Mouse (Mus musculus) T-helper 2 cell (primary cell): ENCODE measurements around the gene Dhx9.
"Not testable (repeated sequence)": the region's sequence is repeated elsewhere in the genome, so short reads cannot be mapped to it uniquely, and the experiment has no call there.

Experiments used
- in situ Hi-C: fragments of 300-600 bp; cut with MboI, MseI; formaldehyde crosslinking; loops from one replicate; pipeline ENCODE4 v1.15.1; 2025; ENCODE audit warnings: high pct_unique_total_duplicates

Gene Dhx9

GRCm38 (mm10) chr1:153487500-153487879, at the start of gene Dhx9:
Dhx9 (minus strand) TSS chr1:153487660.
- in situ Hi-C loops = no loop called here

GRCm38 (mm10) chr1:153535611-153536010, 48.2 kb upstream of the Dhx9 start:
- in situ Hi-C loops = no loop called here

DNA sequence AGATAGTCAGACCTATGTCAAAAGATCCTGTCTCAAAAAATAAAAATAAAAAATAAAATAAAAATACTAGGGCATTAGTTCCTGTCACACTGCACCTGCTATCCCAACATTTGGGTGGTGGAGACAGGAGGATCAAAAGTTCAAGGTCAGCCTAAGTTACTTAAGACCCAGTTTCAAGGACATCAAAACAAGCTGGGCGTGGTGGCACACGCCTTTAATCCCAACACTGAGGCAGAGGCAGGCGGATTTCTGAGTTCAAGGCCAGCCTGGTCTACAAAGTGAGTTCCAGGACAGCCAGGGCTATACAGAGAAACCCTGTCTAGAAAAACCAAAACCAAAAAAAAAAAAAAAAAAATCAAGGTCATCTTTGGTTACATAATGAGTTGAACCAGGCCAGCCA, 45.4 kb upstream of the Dhx9 start:
- in situ Hi-C loops = not testable (repeated sequence)

GRCm38 (mm10) chr1:153532234-153532841, 44.9 kb upstream of the Dhx9 start:
- in situ Hi-C loops = no loop called here

GRCm38 (mm10) chr1:153531677-153532233, 44.3 kb upstream of the Dhx9 start:
- in situ Hi-C loops = no loop called here

GRCm38 (mm10) chr1:153522116-153522515, 34.7 kb upstream of the Dhx9 start:
- in situ Hi-C loops = no loop called here

- in situ Hi-C loops = no loop called here
Observed at GRCm38 (mm10) chr1:153515368-153515767, 27.9 kb upstream of the Dhx9 start.

DNA sequence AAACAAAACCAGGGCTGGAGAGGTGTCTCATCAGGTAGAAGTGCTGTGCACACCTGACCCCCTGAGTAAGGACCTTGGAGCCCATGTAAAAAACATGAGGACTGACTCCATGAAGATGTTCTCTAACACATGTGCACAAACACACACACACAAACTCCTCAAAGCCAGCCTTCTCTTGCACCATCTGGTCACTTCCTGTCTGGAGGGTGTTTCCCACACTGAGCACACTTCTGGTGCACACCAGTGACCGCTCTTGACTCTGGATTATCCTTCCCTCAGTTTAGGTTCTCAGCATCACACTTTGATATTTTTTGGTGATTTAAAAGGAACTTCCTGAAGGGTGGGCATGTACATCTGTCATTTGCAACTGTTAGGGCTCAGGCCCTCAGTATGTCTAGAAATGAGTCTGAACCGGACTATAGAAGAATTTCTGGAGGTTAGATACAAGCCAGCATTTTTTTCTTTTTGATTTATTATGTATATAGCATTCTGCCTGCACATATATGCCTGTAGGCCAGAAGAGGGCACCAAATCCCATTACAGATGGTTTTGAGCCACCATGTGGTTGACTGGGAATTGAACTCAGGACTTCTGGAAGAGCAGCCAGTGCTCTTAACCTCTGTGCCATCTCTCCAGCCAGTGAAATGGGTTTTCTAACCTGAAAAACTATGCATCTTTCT, 23.0 kb upstream of the Dhx9 start:
- in situ Hi-C loops = no loop called here

GRCm38 (mm10) chr1:153509569-153509968, 22.1 kb upstream of the Dhx9 start:
- in situ Hi-C loops = not testable (repeated sequence)

DNA sequence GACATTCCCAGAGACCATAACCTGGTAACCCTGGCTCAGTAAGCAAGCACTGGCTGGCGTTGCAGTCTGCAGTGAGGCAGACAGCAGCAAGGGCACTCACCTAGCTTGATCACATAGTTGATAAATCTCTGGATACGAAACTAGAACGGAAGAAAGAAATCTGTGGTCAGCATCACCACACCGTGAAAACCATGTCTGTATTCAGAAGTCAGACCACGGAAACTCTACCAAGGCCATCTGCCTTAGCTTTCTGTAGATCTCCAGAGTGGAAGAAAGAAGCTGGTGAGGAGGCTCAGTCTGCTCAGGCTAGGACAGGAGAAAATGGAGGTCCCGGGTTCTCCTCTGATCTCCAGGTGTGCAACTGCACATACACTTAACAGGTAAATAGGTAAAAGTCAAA, 21.6 kb upstream of the Dhx9 start:
- in situ Hi-C loops = no loop called here

DNA sequence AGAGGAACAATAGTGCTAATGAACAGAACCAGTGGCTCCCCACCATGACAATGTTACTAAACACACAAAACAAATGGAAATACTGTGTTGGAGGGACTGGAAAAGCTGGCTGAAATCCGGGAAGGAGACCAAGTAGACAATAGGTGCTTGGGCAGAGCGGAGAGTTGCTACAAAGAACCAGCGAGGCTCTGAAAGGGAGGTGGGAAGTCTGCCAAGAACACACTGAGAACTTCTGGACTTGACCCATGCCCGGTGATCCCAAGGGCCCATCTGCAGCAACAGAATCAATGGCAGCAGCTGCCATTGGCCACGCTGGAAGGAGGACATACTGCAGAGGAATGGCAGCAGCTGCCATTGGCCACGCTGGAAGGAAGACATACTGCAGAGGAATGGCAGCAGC, 18.8 kb upstream of the Dhx9 start:
- in situ Hi-C loops = no loop called here

DNA sequence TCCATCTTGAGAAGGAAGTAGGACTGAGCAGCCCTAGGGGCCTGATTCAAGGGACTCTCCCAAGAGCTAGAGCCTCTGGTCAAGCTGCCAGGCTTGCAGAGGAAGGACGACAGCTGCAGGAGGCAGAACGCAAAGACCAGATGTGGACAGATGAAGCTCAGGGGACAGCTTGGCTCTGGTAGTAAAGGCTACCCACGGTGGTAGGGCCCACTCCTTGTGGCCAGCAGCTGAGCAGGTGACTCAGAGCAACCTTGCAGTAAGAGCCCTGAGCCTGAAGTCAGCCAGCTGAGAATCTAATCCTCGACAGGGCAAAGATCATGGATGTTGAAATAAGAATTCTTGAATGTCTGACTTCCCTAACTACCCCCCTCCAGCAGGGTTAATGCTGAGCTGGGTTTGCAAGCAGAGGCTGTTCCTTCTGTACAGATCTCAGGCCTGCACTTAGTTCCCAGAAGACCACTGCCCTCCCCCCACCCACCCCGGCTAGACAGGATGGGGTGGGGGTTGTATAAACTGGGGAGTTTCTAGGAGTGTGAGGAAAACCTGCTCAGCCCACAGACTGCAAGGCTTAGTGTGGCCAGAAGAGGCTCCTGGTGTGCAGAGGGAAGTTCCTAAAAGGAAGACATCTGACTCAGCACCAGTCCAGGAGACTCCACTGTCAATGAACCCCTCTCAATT, 14.3 kb upstream of the Dhx9 start:
- in situ Hi-C loops = no loop called here

GRCm38 (mm10) chr1:153500030-153500429, 12.6 kb upstream of the Dhx9 start:
- in situ Hi-C loops = no loop called here

GRCm38 (mm10) chr1:153496030-153496429, 8.6 kb upstream of the Dhx9 start:
- in situ Hi-C loops = no loop called here

DNA sequence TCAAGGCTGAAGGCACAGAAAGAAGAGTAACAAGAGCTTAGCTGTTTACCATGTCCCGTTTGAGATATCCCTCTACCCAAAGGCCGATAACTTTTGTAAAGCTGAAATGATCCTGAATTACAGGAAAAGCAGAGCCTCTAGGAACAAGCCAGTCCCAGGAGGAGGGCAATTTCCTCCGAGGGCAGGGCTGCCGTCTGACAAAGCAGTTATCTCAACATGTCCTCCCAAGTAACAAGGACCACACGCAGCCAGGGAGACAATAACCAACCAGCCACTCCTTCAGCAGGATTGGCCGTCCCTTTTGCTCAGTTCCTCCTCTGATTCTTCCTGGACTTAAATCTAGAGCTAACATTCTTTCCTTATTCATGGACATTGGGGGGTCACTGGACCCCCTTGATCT, 6.5 kb upstream of the Dhx9 start:
- in situ Hi-C loops = no loop called here

GRCm38 (mm10) chr1:153493338-153493737, 5.9 kb upstream of the Dhx9 start:
- in situ Hi-C loops = no loop called here

GRCm38 (mm10) chr1:153491822-153492221, 4.4 kb upstream of the Dhx9 start:
- in situ Hi-C loops = no loop called here

DNA sequence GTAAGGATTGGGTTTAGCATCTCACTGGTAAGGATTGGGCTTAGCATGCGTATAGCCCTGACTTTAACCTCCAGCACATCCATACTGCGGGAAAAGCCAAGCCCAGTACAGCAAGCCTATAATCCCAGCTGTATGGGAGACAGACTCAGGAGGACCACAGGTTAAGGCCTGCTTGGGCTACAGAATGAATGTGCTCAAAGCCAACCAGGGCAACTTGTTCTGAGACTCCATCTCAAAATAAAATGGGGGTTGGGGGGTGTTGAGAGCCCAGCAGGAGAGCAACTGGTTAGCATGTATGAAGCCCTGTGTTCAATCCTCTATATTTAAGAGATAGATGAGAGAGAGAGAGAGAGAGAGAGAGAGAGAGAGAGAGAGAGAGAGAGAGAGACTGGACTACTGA, 3.9 kb upstream of the Dhx9 start:
- in situ Hi-C loops = no loop called here

DNA sequence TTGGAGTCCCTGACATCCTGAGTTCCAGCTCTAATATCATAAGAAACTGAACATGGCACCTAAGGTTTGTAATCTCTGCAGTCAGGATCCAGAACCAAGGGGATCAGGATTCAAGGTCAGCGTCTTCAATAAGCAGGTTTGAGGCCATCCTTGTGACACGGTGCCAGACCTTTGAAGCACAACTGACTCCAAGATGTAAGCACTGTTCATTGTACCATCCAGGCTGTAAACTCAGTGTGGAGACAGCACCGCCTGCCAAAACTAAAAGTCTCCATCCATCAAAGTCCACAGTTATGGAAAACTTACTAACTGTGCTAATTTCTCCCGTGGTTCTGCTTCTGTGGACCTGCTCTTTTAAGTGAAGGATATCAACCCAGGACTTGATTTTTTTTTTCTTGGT, 2.5 kb upstream of the Dhx9 start:
- in situ Hi-C loops = no loop called here

- in situ Hi-C loops = no loop called here
Observed at GRCm38 (mm10) chr1:153489540-153489939, 2.1 kb upstream of the Dhx9 start.

- in situ Hi-C loops = no loop called here
Observed at GRCm38 (mm10) chr1:153489132-153489531, 1.7 kb upstream of the Dhx9 start.

GRCm38 (mm10) chr1:153486767-153487499, 527 bp downstream of the Dhx9 start:
- in situ Hi-C loops = no loop called here
